Mouse (Mus musculus) forebrain, embryonic 11.5 days (tissue): ENCODE results near the gene Olfr524. TPM values are rescaled to one million over a fixed set of nuclear protein-coding genes. Genes with fewer than 3 reads are reported as not detected.
A peak's percentile ranks its signal among the peaks of the same experiment; 100 is the strongest.

Experiments
- ATAC-seq: fragments of 200-750 bp; cut with Nextera tagmentation; replicated peaks from 2 replicates; pipeline ENCODE4 v1.8.0; 2017; ENCODE audit warnings: moderate TSS enrichment; ENCODE audit not compliant: low FRiP score
- DNase-seq: peaks from one replicate; pipeline ENCODE4 v3.0.0-alpha.2; 2017; ENCODE audit warnings: low spot score
- H3K27ac ChIP-seq: fragments of 300-500 bp; sonication (generic); 2 replicates; pipeline ENCODE4 v1.5.1; 2014; ENCODE audit warnings: low read depth, low read length
- H3K27me3 ChIP-seq: fragments of 300-500 bp; sonication (generic); 2 replicates; pipeline ENCODE4 v1.6.1; 2014; ENCODE audit warnings: mild to moderate bottlenecking, low read length, mixed read lengths; ENCODE audit not compliant: control insufficient read depth, insufficient read depth
- H3K36me3 ChIP-seq: fragments of 300-500 bp; sonication (generic); 2 replicates; pipeline ENCODE4 v1.6.1; 2014; ENCODE audit warnings: mild to moderate bottlenecking, low read length, moderate library complexity, mixed read lengths; ENCODE audit not compliant: control insufficient read depth, insufficient read depth
- H3K4me1 ChIP-seq: fragments of 300-500 bp; sonication (generic); replicated peaks from 2 replicates; pipeline ENCODE4 v1.6.1; 2014; ENCODE audit warnings: low read length, mixed read lengths; ENCODE audit not compliant: control insufficient read depth, insufficient read depth
- H3K4me2 ChIP-seq: fragments of 300-500 bp; sonication (generic); 2 replicates; pipeline ENCODE4 v1.6.1; 2014; ENCODE audit warnings: low read depth, mild to moderate bottlenecking, low read length, moderate library complexity, mixed read lengths; ENCODE audit not compliant: severe bottlenecking
- H3K4me3 ChIP-seq: fragments of 300-500 bp; sonication (generic); 2 replicates; pipeline ENCODE4 v1.5.1; 2014; ENCODE audit warnings: low read depth, low read length
- H3K9ac ChIP-seq: fragments of 300-500 bp; sonication (generic); 2 replicates; pipeline ENCODE4 v1.6.1; 2014; ENCODE audit warnings: low read length
- H3K9me3 ChIP-seq: fragments of 300-500 bp; sonication (generic); 2 replicates; pipeline ENCODE4 v1.6.1; 2016; ENCODE audit warnings: low read length, mixed read lengths; ENCODE audit not compliant: control insufficient read depth
- WGBS: fragments of 180-500 bp; shearing (Covaris S2); extraction: QIAGEN DNeasy Blood & Tissue Kit; methylation state at CpG from one replicate; pipeline ENCODE4 v1.1.7; 2014; 5-methylcytosine and 5-hydroxymethylcytosine counted together
- polyA plus RNA-seq: library from polyadenylated mRNA; unstranded; fragments of >200 nt; fragmentation: Nextera tagmentation; extraction: Ambion mirVana; gene quantifications from 2 replicates; pipeline ENCODE4 v1.2.1, GENCODE M21; 2014

Olfr524 gene
- not detected in 2 replicates for polyA plus RNA-seq

- no peak within 1 kb of the TSS for H3K9ac ChIP-seq
- no peaks in the 10 kb centered on the region for H3K36me3 ChIP-seq
- ATAC-seq (no peak), DNase-seq (peak; percentile 40)
- H3K4me3 ChIP-seq: no peak within 1 kb of the TSS
- H3K27ac ChIP-seq: no peak within 1 kb of the TSS
- no peaks in the 10 kb centered on the region for H3K27me3 ChIP-seq
- H3K9me3 ChIP-seq: no peaks in the 10 kb centered on the region
- no peak within 1 kb of the TSS for H3K4me2 ChIP-seq
- H3K4me1 ChIP-seq: no peaks in the 10 kb centered on the region
Observed at GRCm38 (mm10) chr7:140205864-140206263, at the start of gene Olfr524. Olfr524 (minus strand) TSS chr7:140205964.

GRCm38 (mm10) chr7:140253780-140254299 lies 48.1 kb upstream of the Olfr524 start:
- Histone ChIP-seq H3K4me2 (no peak overlapping the region), H3K9ac (no peak overlapping the region), H3K36me3 (no peaks in the 10 kb centered on the region), H3K4me3 (no peak overlapping the region), H3K27me3 (no peaks in the 10 kb centered on the region), H3K9me3 (no peaks in the 10 kb centered on the region), H3K4me1 (no peaks in the 10 kb centered on the region), H3K27ac (no peak overlapping the region)
- ATAC-seq (no peak), DNase-seq (no peak)
- WGBS: 89% methylated on average over 7 of the region's 7 CpGs

- Histone ChIP-seq H3K27ac (no peak within 1 kb of the TSS), H3K4me3 (no peak within 1 kb of the TSS), H3K36me3 (no peaks in the 10 kb centered on the region), H3K9me3 (peaks cover 2% of the 10 kb centered on the region; the same call in 1 of the 2 replicates), H3K9ac (no peak within 1 kb of the TSS), H3K27me3 (no peaks in the 10 kb centered on the region), H3K4me1 (no peaks in the 10 kb centered on the region), H3K4me2 (no peak within 1 kb of the TSS)
- no peak for ATAC-seq
- whole genome bisulfite sequencing: 84% methylated on average over 4 of the region's 4 CpGs
- no peak for DNase-seq
Observed at GRCm38 (mm10) chr7:140247216-140247615, 41.5 kb upstream of the Olfr524 start, which contains the start of gene 5830411N06Rik. 5830411N06Rik (plus strand) TSS chr7:140247284.

- Histone ChIP-seq H3K4me1 (no peaks in the 10 kb centered on the region), H3K27ac (no peak overlapping the region), H3K9ac (no peak overlapping the region), H3K9me3 (no peaks in the 10 kb centered on the region), H3K4me3 (no peak overlapping the region), H3K4me2 (no peak overlapping the region), H3K27me3 (no peaks in the 10 kb centered on the region), H3K36me3 (no peaks in the 10 kb centered on the region)
- ATAC-seq: no peak
- WGBS: 94% methylated on average over 3 of the region's 3 CpGs
- DNase-seq: no peak
Observed at GRCm38 (mm10) chr7:140233696-140234095, 27.9 kb upstream of the Olfr524 start.

GRCm38 (mm10) chr7:140231026-140231425 lies 25.3 kb upstream of the Olfr524 start:
- Histone ChIP-seq H3K27me3 (no peaks in the 10 kb centered on the region), H3K9ac (no peak overlapping the region), H3K4me2 (no peak overlapping the region), H3K4me1 (no peaks in the 10 kb centered on the region), H3K36me3 (no peaks in the 10 kb centered on the region), H3K4me3 (no peak overlapping the region), H3K9me3 (no peaks in the 10 kb centered on the region), H3K27ac (no peak overlapping the region)
- no peak for ATAC-seq
- 77% methylated on average over 2 of the region's 2 CpGs for WGBS
- no peak for DNase-seq

- ATAC-seq: no peak
- Histone ChIP-seq H3K27ac (no peak overlapping the region), H3K36me3 (no peaks in the 10 kb centered on the region), H3K4me1 (no peaks in the 10 kb centered on the region), H3K4me2 (no peak overlapping the region), H3K4me3 (no peak overlapping the region), H3K27me3 (no peaks in the 10 kb centered on the region), H3K9me3 (no peaks in the 10 kb centered on the region), H3K9ac (no peak overlapping the region)
- 84% methylated on average over 13 of the region's 13 CpGs for WGBS
- DNase-seq: no peak
Observed at GRCm38 (mm10) chr7:140228476-140228875, 22.7 kb upstream of the Olfr524 start.

- no peak for ATAC-seq
Observed at GRCm38 (mm10) chr7:140224209-140224608, 18.4 kb upstream of the Olfr524 start.

GRCm38 (mm10) chr7:140220375-140220774 lies 14.6 kb upstream of the Olfr524 start:
- Histone ChIP-seq H3K36me3 (no peaks in the 10 kb centered on the region), H3K4me1 (no peaks in the 10 kb centered on the region), H3K9ac (no peak overlapping the region), H3K9me3 (no peaks in the 10 kb centered on the region), H3K4me2 (no peak overlapping the region), H3K27me3 (no peaks in the 10 kb centered on the region), H3K27ac (no peak overlapping the region), H3K4me3 (no peak overlapping the region)
- 88% methylated on average over 4 of the region's 4 CpGs for WGBS
- DNase-seq (no peak), ATAC-seq (no peak)

More at GRCm38 (mm10) chr7:140224209-140224608, 18.4 kb upstream of the Olfr524 start:
- no peak overlapping the region for H3K4me2 ChIP-seq
- no peaks in the 10 kb centered on the region for H3K27me3 ChIP-seq
- H3K27ac ChIP-seq: no peak overlapping the region
- no peak overlapping the region for H3K9ac ChIP-seq
- H3K9me3 ChIP-seq: no peaks in the 10 kb centered on the region
- no peaks in the 10 kb centered on the region for H3K36me3 ChIP-seq
- WGBS: 88% methylated on average over 13 of the region's 13 CpGs
- no peak overlapping the region for H3K4me3 ChIP-seq
- no peaks in the 10 kb centered on the region for H3K4me1 ChIP-seq
- DNase-seq: no peak

GRCm38 (mm10) chr7:140219268-140219667 lies 13.5 kb upstream of the Olfr524 start:
- DNase-seq (no peak), ATAC-seq (no peak)
- Histone ChIP-seq H3K4me3 (no peak overlapping the region), H3K27ac (no peak overlapping the region), H3K4me1 (no peaks in the 10 kb centered on the region), H3K4me2 (no peak overlapping the region), H3K9ac (no peak overlapping the region), H3K27me3 (no peaks in the 10 kb centered on the region), H3K36me3 (no peaks in the 10 kb centered on the region), H3K9me3 (no peaks in the 10 kb centered on the region)
- WGBS: 24% methylated on average over 1 of the region's 1 CpGs
